Mouse (Mus musculus): ENCODE results near the gene Stat6. TPM values are rescaled to one million over a fixed set of nuclear protein-coding genes. Genes with fewer than 3 reads are reported as not detected.

Stat6 gene
- total RNA-seq, 2 experiments from 2014 or later: 82.5 to 128 TPM

DNA sequence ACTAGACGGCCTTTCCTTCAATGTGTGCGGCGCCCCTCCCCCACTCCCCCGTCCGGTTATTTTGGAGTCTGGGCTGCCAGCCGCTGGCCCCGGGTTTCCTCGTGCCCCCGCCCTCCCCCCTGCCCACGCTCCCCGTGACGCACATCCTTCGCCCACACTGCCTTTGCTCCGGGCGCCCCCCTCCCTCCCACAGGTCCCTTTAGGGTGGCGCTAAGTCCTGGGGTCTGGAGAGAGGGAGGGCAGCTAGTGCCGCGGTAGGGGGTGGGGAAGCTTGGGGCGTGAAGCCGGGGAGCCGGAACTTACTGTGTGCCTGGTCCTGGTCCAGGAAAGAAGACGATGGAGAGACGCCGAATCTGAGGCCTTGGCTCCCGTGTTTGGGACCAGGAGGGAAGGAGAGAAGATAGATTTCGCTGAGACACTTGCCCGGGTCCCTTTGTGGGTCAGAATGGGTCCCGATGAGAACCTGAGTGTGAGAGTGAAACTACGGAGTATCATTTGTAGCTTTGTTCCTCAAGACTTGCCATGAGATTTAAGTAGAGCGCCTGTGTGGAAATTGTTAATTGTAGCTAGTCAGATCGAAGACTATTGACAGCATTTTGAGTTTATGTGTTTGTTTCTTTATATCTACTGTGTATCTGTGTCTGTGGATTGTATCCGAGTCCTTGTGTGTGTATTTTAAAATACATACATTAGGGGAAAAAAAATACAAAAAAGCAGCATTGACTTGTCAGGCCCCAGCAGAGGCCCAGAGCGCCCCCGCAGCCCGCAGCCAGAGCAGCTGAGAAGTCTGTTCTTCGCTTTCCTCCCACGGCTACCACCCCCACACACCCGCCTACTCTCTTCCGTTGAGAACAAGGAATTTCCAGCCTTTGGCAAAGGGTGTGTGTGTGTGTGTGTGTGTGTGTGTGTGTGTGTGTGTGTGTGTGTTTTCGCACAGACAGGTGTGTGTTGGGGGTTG is 25.6 kb downstream of the Stat6 start, which contains the start of gene Nab2:
TSS of gene Nab2 (minus strand) at position 476 of the 958 bp plus-strand sequence.
- ATAC-seq (ENCODE audit: poor library complexity, severe bottlenecking): peak; percentile 55

DNA sequence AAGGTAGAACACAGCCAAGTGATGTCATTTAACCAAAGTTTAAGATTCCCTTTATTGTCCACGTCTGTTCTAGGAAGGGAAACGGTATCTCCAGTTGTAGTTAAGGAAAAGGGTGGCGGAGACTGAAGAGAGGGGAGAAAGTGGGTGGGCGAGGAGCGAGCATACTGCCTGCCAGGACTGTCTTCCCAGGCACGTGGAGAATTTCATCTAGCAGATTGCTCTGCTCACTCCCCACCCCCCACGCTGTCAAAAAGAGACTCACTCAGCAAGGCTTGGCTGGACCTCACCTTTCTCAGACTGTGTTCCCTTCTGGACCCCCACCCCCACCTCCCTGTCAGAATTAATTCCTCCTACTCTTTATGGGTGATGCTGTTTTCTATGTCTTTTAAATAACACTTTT is 26.4 kb downstream of the Stat6 start:
- no peak for ATAC-seq (ENCODE audit: poor library complexity, severe bottlenecking)

DNA sequence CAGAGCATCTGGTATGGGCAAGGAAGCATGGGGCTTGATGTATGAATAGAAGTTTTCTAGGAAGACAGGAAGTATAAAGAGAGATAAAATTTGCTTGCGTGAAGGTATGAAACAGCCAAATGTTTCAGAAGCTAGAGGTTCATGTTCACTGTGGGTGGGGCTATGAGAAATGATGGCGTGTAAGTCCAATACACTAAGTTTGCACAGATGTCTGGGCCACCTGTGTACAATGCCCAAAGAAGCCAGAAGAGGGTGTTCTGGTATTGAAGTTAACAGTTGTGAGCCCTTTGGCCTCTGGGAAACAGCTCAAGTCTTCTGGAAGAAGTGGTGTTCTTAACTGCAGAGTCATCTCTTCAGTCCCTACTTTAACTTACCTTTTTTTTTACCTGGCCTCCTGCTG is 27.4 kb downstream of the Stat6 start:
- ATAC-seq (ENCODE audit: poor library complexity, severe bottlenecking): no peak

DNA sequence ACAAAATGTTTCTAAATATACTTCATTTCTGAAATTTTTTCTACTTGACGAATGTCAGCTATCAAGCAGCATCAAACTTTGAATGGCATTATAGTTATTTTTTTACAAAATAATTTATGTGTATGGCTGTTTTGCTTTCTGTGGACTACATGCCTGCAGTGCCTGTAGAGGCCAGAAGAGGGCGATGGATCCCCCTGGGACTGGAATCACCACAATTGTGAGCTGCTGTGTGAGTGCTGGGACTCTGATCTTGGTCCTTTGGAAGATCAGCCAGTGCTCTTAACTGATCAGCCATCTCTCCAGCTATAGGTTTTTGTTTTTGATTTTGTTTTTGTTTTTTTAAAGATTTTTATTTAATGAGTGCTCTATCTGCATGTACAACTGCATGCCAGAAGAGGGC is 28.5 kb downstream of the Stat6 start:
- ATAC-seq (ENCODE audit: poor library complexity, severe bottlenecking): no peak

DNA sequence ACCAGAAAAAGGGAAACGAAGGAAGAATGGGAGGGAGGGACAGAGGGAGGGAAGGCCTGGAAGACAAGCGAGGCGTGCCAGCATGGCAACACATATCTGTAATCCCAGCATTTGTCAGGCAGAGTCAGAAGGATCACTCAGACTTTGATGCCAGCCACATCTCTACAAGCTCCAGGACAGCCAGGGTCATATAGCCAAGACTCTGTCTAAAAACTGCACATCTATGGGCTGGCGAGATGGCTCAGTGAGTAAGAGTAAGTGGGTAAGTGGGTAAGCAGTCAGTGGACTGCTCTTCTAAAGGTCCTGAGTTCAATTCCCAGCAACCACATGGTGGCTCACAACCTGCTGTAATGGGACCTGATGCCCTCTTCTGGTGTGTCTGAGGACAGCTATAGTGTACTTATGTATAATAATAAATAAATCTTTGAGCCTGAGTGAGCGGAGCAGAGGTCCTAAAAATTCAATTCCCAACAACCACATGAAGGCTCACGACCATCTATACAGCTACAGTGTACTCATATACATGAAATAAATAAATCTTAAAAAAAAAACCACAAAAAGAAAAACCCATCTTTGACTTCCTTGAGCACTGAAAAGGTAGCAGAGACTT is 31.4 kb downstream of the Stat6 start:
- no peak for ATAC-seq (ENCODE audit: poor library complexity, severe bottlenecking)

DNA sequence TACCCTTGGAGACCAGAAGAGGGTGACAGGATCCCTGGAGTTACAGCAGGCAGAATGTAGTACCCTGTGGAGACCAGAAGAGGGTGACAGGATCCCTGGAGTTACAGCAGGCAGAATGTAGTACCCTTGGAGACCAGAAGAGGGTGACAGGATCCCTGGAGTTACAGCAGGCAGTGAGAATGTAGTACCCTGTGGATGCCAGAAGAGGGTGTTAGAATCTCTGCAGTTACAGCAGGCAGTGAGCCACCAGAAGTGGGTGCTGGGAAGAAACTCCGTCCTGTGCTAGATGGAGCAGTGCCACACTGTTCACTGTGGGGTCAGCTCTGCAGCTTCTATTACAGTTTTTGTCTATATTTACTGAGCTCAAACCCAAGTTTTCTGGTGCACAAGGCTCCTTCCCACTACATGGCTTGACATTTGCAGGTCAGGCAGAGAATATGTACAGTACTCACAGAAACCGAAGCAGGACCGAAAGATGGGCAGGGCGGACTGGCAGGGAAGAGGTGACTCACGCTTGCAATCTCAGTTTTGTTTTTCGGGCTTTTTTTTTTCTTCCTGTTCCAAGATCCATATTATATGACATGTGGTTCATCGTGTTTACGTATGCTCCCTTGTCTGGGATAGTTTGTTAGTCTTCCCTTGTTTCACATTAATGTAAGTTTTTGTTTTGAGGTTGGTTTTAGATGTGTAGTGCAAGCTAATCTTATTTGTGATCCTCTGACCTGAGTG is 32.2 kb downstream of the Stat6 start:
- peak; percentile 78 for ATAC-seq (ENCODE audit: poor library complexity, severe bottlenecking)

DNA sequence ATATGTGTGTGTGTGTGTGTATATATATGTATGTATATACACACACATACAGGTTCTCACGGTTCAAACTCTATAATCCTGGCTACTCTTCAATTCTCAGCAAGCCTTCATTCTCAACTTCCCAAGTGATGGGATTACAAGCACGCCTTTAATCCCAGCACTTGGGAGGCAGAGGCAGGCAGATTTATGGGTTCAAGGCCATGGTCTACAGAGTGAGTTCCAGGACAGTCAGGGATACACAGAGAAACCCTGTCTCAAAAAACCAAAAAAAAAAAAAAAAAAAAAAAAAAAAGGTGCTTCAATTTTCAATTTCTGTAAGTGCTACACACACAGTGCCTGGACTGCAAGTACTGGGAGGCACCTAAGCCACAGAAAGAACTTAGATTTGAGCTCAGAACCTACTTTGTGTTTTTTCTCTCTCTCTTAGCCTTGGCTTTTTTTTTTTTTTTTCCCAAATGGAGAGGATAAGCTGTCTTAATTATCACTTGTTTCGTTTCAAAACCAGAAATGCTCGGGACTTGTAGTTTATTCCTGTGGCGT is 33.1 kb downstream of the Stat6 start:
- no peak for ATAC-seq (ENCODE audit: poor library complexity, severe bottlenecking)

DNA sequence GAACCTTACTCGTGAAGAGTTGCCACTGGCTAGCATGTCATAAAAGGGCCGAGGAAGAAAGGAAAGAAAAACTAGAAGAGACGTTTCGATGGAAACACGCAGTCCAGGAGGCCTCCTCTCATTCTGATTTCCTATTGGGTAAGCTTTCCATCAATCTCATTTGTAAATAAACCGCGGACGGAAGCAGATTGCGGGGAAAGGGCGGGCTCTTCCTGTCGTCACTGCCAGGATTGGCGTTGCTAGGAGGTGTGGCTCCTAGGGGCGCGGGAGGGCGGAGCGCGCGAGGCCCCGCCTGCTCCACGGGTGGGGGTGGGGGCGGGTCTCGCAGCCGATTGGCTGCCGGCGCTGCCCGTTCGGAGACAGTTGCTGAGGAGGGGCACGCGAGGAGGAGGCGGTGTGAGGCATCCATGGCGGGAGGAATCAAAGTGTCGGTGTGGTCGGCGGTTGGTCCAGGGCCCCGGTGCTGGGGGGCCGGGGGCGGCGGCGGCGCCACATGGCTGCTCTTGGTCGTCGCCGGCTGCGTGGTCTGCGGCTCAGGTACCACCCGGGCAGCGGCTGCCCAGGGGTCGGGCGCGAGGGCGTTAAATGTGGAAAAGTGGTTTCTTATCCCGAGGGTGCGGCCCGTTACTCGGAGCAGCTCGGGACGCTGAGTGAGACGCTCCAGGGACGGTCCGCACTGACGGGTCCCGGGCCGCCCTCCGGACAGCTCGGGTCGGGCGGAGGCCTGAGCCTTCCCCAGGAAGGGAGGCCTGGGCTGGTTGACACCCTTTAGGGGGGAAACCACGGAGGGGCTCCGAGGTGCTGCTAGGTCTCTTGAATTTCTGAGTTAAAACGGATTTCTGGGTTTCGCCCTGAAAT is 34.1 kb downstream of the Stat6 start:
- ATAC-seq (ENCODE audit: poor library complexity, severe bottlenecking): peak; percentile 84

DNA sequence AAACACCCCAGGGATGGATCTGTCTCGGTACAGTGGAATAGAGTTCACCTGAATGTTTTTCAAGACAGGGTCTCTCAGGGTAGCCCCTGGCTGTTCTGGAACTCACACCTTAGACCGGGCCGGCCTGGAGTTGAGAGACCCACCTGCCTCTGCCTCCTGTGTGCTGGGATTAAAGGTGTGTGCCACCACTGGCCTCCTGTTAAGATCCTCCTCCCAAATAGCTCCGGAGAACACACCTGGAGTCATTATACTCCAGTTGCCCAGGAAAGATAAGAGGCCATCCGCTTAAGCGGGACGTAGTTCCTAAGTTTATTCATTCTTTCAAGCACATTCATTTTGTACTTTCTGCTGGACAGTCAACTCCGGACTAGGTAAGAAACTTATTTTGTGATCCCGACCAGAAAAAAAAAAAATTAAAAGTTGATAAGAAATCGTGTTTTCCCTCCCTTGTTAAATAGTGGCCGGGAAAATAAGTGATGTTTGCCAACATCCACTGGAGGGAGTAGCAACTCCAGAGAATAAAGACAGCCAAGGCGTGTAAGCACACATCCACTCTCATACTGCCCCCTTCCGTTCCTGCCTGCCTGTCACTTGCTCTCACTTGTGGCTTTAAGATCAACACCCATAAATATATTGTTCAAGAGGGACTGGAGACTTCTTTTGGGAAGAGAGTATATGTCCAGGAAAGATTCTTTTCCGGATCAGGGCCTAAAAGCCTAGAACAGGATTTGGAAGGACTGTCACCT is 35.0 kb downstream of the Stat6 start:
- ATAC-seq (ENCODE audit: poor library complexity, severe bottlenecking): peak; percentile 39

DNA sequence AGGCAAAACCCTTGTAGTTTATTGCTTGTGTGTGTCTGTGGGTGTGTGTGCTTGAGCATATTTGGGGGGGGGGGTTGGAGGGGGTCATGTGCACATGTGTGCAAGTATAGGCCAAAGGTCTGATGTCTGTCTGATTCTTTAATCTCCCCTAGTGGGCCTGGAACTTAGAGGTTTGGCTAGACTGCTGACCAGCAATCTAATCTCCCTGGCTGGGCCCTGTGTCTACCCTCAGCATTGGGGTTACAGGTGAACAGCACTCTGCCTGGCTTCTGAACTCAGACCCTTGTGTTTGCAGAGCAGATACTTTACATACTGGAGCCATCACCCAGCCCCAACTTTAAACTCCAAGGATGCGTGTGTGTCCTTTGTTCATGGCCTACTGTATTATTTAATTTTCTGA is 36.4 kb downstream of the Stat6 start:
- ATAC-seq (ENCODE audit: poor library complexity, severe bottlenecking): no peak

DNA sequence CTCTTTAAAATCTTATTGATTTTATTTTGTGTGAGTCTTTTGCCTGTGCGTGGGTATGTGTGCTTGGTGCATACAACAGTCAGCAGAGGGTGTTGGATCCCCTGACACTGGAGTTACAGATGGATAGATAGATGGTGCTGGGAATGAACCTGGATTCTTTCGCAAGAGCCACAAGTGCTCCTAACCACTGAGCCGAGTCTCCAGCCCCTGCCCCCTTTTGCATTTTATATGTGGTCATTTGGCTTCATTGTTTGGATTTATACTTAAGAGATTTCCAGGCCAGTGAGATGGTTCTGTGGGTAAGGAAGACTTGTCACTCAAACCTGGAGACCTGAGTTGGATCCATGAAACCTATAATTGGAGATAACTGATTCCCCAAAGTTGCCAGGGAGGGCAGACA is 37.1 kb downstream of the Stat6 start:
- ATAC-seq (ENCODE audit: poor library complexity, severe bottlenecking): no peak

DNA sequence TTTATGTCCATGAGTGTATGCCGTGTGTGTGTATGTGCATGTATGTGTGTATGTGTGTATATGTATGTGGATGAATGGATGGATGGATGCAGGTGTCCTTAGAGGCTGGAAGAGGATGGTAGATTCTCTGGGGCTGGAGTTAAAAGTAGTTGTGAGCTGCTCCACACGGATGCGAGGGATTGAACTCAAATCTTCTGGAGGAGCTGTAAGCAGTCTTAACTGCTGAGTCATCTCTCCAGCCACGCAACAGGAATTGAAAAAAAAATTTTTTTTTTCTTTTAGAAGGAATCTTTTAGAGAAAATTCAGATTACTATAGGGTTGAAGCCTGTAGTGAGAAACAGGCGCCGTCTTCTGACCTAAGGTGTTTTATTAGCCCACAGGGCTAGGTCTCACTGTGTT is 40.1 kb downstream of the Stat6 start:
- ATAC-seq (ENCODE audit: poor library complexity, severe bottlenecking): no peak

DNA sequence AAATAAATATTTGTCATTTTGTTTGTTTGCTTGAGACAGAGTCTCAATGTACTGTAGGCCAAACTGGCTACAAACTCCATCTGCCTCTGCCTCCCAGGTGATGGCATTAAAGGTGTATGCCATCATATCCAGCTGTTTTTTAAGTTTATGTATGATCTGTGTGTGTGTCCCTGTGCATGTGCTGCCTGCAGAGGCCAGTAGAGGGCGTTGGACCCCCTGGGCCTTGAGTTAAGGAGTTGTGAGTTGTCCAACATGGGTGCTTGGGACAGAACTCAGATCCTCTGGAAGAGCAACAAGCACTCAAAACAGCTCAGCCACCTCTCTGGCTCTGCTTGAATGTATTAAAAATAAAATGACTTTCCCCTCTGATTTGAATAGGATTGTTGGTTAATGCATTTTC is 48.3 kb downstream of the Stat6 start:
- ATAC-seq (ENCODE audit: poor library complexity, severe bottlenecking): no peak

DNA sequence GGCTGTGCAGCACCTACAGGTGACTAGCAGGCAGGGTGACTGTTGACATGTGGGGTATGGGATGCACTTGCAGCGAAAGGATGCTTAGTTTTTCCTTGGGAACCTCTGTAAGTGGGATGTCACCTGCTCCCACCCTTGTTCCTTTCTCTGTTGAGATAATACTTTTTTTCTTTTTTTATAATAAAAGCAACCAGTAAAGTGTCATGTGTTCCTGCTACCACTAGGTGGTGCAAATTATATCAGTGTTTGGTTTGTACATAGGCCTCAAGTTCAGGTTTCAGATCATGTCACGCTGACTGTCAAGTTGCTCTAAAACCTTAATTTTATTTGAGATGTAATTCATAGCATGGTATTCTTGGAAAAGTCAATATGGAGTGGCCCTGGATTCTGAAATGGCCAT is 51.9 kb downstream of the Stat6 start:
- ATAC-seq (ENCODE audit: poor library complexity, severe bottlenecking): peak; percentile 82

DNA sequence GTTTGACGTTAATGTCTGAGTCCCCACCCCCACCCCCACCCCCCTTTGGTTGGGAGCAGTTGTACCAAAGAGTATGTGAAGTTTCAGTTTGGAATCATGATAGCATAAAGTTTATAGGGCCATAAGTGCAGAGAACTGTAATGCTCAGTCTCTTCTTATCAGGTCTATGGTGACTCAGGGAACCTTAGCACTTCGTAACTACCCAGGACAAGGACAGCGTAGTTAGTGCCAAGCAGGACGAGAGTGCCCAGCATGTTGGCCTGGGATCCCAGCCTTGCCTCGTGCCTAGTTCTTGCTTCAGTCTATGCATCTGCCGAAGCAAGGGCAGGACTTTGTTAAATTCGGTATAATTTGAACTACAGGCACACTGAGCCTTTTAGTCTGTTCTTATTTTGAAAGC is 53.0 kb downstream of the Stat6 start:
- no peak for ATAC-seq (ENCODE audit: poor library complexity, severe bottlenecking)

DNA sequence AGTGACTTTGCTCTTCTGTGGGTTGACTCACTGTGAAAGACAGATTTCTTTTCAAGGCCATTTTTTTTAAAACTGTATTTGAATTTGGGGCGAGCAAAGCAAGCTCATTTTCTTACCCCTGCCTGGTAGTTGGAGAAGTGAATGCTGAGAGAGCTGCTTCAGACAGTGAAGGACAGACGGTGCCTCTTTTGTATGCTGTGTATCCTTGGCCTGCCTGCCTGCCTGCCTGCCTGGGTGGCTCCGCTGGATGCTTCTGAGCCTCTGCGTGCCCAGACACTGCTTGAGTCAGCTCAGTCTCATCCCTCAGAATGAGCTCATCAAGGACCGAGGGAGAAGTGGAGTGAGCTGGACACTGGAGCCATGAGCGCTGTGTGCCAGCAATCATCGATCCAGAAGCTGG is 56.2 kb downstream of the Stat6 start:
- ATAC-seq (ENCODE audit: poor library complexity, severe bottlenecking): no peak

DNA sequence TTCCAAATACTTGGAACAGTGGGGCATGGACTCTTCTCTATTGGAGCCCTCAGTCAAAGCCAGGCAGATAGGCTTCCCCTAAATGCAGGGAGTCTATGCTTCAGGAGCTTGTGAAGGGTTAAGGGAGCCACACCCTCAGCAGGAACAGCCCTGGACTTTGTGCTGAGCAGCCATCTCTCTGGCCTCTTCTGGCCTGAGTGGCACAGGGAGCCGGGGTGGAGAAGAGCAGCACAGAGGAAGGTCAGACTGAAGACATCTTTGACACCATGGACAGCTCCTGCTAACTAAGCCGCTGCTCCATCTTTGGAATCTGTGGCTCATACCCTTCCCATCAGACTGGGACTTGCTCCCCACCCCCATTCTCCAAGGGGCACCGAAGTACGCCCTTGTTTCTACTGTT is 60.5 kb downstream of the Stat6 start:
- ATAC-seq (ENCODE audit: poor library complexity, severe bottlenecking): no peak

DNA sequence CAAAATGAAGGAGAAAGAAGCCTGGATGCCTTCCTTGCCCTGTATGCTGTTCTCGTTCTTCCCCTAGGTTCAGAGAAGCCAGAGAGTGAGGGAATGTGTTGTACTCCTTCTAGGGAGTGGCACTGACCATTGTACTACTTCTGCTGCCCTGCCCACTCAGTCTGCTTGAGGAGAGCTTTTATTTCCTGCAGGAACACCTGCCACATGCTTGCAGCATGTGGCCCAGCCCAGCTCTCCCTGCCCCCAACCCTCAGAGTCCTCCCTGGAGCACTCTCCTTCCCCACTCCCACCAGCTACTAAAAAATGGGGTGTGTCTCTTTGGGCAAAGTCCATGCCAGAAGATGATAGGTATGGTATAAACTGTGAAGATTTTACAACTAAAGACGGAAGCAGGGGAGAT is 61.5 kb downstream of the Stat6 start:
- ATAC-seq (ENCODE audit: poor library complexity, severe bottlenecking): no peak

DNA sequence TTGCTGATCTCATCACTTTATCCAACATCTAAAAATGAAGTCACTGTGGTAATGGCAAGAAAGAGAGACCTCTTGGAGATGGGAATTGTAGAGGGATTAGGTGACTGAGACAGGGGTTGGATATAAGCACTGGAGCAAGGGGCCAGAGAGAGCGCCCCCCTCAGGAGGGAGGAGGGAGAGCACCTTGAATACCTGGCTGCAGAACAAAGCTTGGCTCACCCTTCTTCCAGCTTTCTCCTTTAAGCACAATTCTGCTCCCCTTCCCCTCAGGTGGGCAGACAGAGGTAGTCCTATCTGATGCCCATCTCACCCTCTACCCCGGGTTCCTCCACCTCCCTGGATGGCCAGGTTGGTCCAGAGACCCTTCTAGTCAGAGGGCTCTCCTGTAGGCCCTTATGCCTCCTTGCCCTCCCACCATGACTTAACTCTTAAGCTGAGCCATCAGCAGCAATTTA is 62.0 kb downstream of the Stat6 start, which contains the start of gene Myo1a:
TSS of gene Myo1a (plus strand) at position 405 of the 455 bp plus-strand sequence.
- ATAC-seq (ENCODE audit: poor library complexity, severe bottlenecking): no peak

All from megakaryocyte, adult 5-6 weeks (primary cell).